ENCODE assay signal across 8 mouse cellular contexts in genomic region chr9:92412045-92412444, GRCm38 (mm10). TPM values are rescaled to one million over a fixed set of nuclear protein-coding genes. Genes with fewer than 3 reads are reported as not detected.
DNase-seq lines count a peak whose midpoint lies in the region; ATAC-seq lines count a peak whose summit lies in the region.

No protein-coding gene starts in this region.

- H3K4me2 ChIP-seq in heart, embryonic 11.5 days: no peak overlapping the region
- H3K4me2 ChIP-seq in hindbrain, embryonic 14.5 days (replicated peaks): no peak overlapping the region

- 75% methylated on average over 2 of the region's 2 CpGs for WGBS in heart, embryonic 11.5 days (ENCODE audit: insufficient replicate concordance)
- WGBS in hindbrain, embryonic 14.5 days: 78% methylated on average over 2 of the region's 2 CpGs

- ATAC-seq in heart, embryonic 11.5 days (replicated peaks; ENCODE audit: insufficient number of reproducible peaks, low FRiP score, low TSS enrichment): no peak
- ATAC-seq in hindbrain, embryonic 14.5 days (ENCODE audit: low FRiP score): no peak

- H3K36me3 ChIP-seq in heart, embryonic 11.5 days (ENCODE audit: control insufficient read depth, insufficient read depth, low read length): no peaks in the 10 kb centered on the region
- H3K36me3 ChIP-seq in hindbrain, embryonic 14.5 days (replicated peaks; ENCODE audit: control insufficient read depth, insufficient read depth): no peaks in the 10 kb centered on the region

- DNase-seq in heart, adult 11 months: peak; percentile 95
- peak; percentile 6 for DNase-seq in right cerebral cortex, adult 18-20 months
- no peak for DNase-seq in right cerebral cortex, postnatal 14 days
- DNase-seq in left cerebral cortex, postnatal 36 days (ENCODE audit: low spot score in 2 of 2): peak; percentile 11 to 12
- DNase-seq in embryo, embryonic 10 days (ENCODE audit: low spot score): no peak
- DNase-seq in hindbrain, embryonic 14.5 days (ENCODE audit: low spot score): no peak
- no peak for DNase-seq in spleen, adult 12 weeks (ENCODE audit: low spot score)

- no peaks in the 10 kb centered on the region for H3K9me3 ChIP-seq in heart, embryonic 11.5 days (replicated peaks; ENCODE audit: control insufficient read depth, low read length)
- no peaks in the 10 kb centered on the region for H3K9me3 ChIP-seq in hindbrain, embryonic 14.5 days (ENCODE audit: control insufficient read depth, low read length)

- no peak overlapping the region for H3K4me3 ChIP-seq in heart, embryonic 11.5 days (ENCODE audit: low read depth, low read length)
- H3K4me3 ChIP-seq in hindbrain, embryonic 14.5 days (replicated peaks; ENCODE audit: low read length): no peak overlapping the region

- H3K9ac ChIP-seq in heart, embryonic 11.5 days (ENCODE audit: low read depth, low read length): no peak overlapping the region
- no peak overlapping the region for H3K9ac ChIP-seq in hindbrain, embryonic 14.5 days

- no peak overlapping the region for H3K27ac ChIP-seq in heart, embryonic 11.5 days (ENCODE audit: low read depth, low read length)
- H3K27ac ChIP-seq in hindbrain, embryonic 14.5 days: no peak overlapping the region

- intact Hi-C loops in left cerebral cortex, postnatal 36 days (cut with DNase I): no loop called here

- no peaks in the 10 kb centered on the region for H3K27me3 ChIP-seq in heart, embryonic 11.5 days (ENCODE audit: control insufficient read depth, insufficient read depth, low read length)
- no peaks in the 10 kb centered on the region for H3K27me3 ChIP-seq in hindbrain, embryonic 14.5 days (ENCODE audit: control insufficient read depth, insufficient read depth, low read length)

- H3K4me1 ChIP-seq in heart, embryonic 11.5 days (ENCODE audit: control insufficient read depth, insufficient read depth, low read length): no peaks in the 10 kb centered on the region
- H3K4me1 ChIP-seq in hindbrain, embryonic 14.5 days (replicated peaks; ENCODE audit: control insufficient read depth, insufficient read depth, low read length): no peaks in the 10 kb centered on the region

RNA-seq across cellular contexts. Expression of gene Plscr4, which starts 45.1 kb away (rescaled TPM):
- 2.5 and 2.7 TPM in 2 replicates for polyA plus RNA-seq in heart, embryonic 11.5 days (2014; fragmentation: Nextera tagmentation; extraction: Ambion mirVana)
- total RNA-seq in left cerebral cortex, postnatal 36 days (2021): 1 to 10 TPM; 1.3 to 1.8 TPM
- polyA plus RNA-seq in hindbrain, embryonic 14.5 days (2014; fragmentation: Nextera tagmentation; extraction: Ambion mirVana): 2.5 and 3.1 TPM in 2 replicates

Comparison
In these comparisons a context has a peak if more than half of its experiments do, and no peak if none do; other contexts are left out.
1. DNase-seq: peak in heart, adult 11 months (single experiment), right cerebral cortex, adult 18-20 months (single experiment) and left cerebral cortex, postnatal 36 days (2 of 2); none in right cerebral cortex, postnatal 14 days (single experiment), embryo, embryonic 10 days (single experiment), hindbrain, embryonic 14.5 days (single experiment) and spleen, adult 12 weeks (single experiment).